Mouse (Mus musculus) heart, adult 18-20 months (tissue): ENCODE results near the gene Ankrd44. TPM values are rescaled to one million over a fixed set of nuclear protein-coding genes. Genes with fewer than 3 reads are reported as not detected.

ENCODE experiments used
- DNase-seq, 2 experiments: peaks; one replicate each; pipeline ENCODE4 v3.0.0; 2021 to 2022; ENCODE audit warnings: mixed read lengths in 1 of 2
- total RNA-seq, 2 experiments: library from RNA; stranded (reverse); gene quantifications; 2 replicates each; pipeline ENCODE4 v1.2.3; 2021

Gene Ankrd44
- total RNA-seq, 2 experiments from 2014 or later: 7.5 to 15.7 TPM

DNA sequence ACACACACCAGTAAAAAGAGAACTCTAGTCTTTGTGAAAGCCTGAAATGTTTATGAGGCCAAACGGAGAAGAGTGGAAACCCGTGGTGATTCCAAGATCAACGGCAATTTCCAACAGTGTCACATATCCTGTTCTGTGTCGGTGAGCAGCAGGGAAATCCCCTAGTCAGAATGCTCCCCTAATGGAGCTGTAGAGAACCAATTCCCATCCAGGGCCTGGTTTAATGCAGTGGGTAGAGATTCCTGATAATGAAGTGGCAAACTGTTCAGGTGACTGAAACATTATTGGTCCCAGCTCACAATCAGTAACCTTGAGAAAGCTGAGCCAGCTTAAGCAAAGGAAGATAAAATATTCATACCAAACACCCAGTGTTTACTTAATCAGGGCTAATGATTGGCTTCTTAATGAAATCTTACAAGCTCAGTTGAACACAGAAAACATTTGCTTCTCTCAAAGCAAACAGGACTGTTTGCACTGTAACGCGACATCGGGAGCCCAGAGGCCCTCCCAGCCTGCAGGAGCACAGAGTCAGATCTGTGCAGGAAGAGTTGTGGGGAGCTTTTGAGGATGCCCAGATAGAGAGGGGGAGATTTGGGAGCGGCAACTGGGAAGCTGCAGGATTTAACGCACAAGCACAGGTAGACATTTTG lies 110.9 kb downstream of the Ankrd44 start:
- DNase-seq: no peak

- DNase-seq: peak in 1 of 2 experiments; percentile 42
Observed at GRCm38 (mm10) chr1:54809811-54810549, 116.2 kb downstream of the Ankrd44 start.

GRCm38 (mm10) chr1:54809098-54809490 lies 117.1 kb downstream of the Ankrd44 start:
- no peak for DNase-seq

DNA sequence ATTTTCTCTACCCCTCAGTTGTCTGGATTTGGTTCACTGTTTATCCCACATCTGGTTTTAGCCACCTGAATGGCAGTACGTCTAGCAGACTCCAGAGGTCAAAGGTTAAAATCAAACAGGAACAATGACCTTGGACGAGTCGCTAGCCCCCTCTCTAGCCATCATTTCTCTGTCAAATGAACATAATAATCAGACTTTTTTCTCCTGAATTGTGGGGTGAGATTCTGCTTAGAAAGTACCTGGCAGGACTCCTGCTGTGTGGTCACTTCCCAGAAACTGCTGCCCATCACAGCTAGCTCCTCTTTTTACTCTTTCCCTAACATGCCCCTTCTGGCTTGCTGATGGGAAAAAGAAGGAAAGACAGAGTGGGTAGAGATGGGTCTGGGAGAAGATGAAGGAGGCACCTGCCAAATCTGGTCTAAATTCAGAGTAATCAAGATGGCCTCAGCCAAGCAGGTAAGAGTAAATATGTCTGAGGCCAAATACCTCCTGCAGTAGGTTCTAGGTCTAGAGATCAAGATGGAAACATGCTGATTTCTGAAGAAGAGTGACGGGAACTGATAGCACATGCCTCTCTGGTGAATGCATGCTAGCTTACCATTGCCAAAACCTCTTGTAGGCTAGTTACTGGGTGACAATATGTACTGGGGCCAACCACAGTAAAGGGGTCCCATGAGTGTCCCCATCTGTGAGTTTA lies 117.6 kb downstream of the Ankrd44 start:
- no peak for DNase-seq

- no peak for DNase-seq
Observed at GRCm38 (mm10) chr1:54807832-54808231, 118.4 kb downstream of the Ankrd44 start.

- DNase-seq: no peak
Observed at GRCm38 (mm10) chr1:54806116-54806850, 119.9 kb downstream of the Ankrd44 start.

DNA sequence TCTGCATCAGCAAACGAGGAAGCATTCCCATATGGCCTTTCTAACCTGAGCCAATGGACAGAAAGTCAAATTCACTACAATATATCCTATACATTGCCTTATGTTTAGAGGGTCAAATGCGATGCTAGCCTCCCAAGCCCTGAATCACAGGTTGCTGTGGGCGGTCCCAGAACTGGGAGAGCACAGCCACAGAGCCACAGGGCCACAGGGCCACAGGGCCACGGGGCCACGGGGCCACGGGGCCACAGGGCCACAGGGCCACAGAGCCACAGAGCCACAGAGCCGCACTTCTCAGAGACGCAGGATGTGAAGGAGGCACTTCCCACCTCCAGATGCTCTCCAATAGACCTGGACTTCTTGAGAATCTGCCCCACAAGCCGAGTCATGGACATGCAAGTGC lies 121.8 kb downstream of the Ankrd44 start:
- DNase-seq: no peak

DNA sequence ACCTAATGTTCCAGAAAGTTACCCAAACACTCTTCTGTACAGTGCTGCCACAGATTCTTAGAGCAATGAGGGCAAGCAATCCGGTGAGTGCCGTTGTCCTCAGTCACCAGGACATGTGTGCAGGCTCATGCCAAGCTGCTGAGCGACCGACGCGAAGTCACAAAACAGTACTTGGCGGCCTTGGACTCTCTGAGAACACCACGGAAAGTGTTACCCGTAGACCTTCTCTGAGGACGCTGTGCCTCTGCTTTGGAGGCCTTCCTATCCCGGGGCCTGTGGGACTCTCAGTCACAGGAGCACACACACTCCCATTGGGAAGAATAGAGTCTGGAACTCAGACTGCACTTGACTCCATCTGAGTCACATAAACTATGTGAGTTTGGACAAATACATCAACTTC lies 123.5 kb downstream of the Ankrd44 start:
- DNase-seq: peak; percentile 53 to 54

- DNase-seq: no peak
Observed at GRCm38 (mm10) chr1:54801256-54801655, 124.9 kb downstream of the Ankrd44 start.

DNA sequence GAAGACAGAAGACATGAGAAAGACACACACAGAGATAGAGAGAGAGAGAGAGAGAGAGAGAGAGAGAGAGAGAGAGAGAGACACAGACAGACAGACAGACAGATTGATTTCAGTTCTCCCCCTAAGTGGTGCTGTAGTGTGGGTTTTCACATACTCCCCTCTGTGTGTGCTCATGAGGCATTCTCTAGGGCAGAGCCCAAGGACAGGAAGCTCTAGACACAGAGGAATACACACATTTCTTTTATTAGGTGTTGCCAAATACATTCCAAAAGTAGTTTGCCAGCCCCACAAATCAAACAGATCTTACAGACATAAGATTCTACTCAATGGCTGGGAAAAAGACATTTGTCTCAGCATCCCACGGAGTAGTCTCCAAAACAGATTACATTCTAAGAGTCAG lies 126.8 kb downstream of the Ankrd44 start:
- no peak for DNase-seq

- DNase-seq: peak in 1 of 2 experiments; percentile 33
Observed at GRCm38 (mm10) chr1:54798415-54798814, 127.8 kb downstream of the Ankrd44 start.

DNA sequence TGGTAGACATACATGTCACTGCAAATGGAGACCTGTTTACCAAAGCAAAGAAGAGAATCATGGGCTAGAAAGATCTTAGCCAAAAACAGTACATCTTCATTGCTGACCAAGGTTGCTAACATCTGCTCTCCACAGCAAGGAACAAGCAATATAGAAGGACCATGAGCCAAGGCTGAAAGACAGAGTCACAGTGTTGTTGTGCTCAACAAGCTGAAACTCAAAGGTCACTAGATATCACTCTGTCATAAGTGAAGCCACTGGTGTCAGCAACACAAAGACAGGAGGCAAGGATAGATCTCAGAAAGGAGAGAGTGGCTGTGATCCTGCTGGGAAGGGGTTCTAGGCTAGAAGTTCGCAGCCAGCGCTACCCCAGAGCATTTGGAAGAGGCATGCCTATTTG lies 131.5 kb downstream of the Ankrd44 start:
- DNase-seq: no peak

GRCm38 (mm10) chr1:54791406-54791805 lies 134.8 kb downstream of the Ankrd44 start:
- DNase-seq: peak in 1 of 2 experiments; percentile 65

- no peak for DNase-seq
Observed at GRCm38 (mm10) chr1:54789327-54789960, 136.7 kb downstream of the Ankrd44 start.

- DNase-seq: no peak
Observed at GRCm38 (mm10) chr1:54788337-54788736, 137.8 kb downstream of the Ankrd44 start.

GRCm38 (mm10) chr1:54778151-54778550 lies 148.0 kb downstream of the Ankrd44 start:
- no peak for DNase-seq

- peak; percentile 26 to 32 for DNase-seq
Observed at GRCm38 (mm10) chr1:54777104-54777503, 149.1 kb downstream of the Ankrd44 start.

GRCm38 (mm10) chr1:54776116-54776515 lies 150.1 kb downstream of the Ankrd44 start:
- DNase-seq: no peak

GRCm38 (mm10) chr1:54772843-54773242 lies 153.3 kb downstream of the Ankrd44 start:
- no peak for DNase-seq

DNA sequence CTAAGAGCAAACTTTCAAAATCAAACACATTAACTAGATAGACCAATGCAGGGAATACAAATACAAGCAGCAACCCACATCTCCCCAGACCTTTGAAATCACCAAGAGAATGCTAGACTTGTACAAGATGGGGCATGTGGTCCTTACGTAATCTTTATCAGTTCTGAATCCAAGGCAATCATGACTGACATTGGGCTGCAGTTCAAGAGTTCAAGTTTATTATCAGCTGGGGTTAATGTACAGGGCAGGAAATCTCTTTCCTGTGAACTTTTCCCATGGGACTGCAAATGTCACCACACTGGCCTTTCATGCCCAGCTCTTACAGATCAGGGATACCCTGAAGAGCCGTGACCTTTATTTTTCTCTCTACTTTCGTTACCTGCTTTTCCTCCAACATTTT lies 154.7 kb downstream of the Ankrd44 start:
- no peak for DNase-seq

- no peak for DNase-seq
Observed at GRCm38 (mm10) chr1:54767221-54767620, 159.0 kb downstream of the Ankrd44 start.
